Mouse (Mus musculus) heart, adult 18-20 months (tissue): Measurements from ENCODE around the gene Zfp689. TPM values are rescaled to one million over a fixed set of nuclear protein-coding genes. Genes with fewer than 3 reads are reported as not detected.
"Not testable (repeated sequence)": the region's sequence is repeated elsewhere in the genome, so short reads cannot be mapped to it uniquely, and the experiment has no call there.

Experiments
- DNase-seq, 2 experiments: peaks; one replicate each; pipeline ENCODE4 v3.0.0; 2021 to 2022; ENCODE audit warnings: mixed read lengths in 1 of 2
- microRNA-seq, 2 experiments: library from miRNA; unstranded; fragments of <30 nt; microRNA quantifications; one replicate each; pipeline ENCODE4 v1.2.0; 2022
- total RNA-seq, 2 experiments: library from RNA; stranded (reverse); gene quantifications; 2 replicates each; pipeline ENCODE4 v1.2.3; 2021

Gene Zfp689
- total RNA-seq, 2 experiments from 2014 or later = 1.3 TPM

DNA sequence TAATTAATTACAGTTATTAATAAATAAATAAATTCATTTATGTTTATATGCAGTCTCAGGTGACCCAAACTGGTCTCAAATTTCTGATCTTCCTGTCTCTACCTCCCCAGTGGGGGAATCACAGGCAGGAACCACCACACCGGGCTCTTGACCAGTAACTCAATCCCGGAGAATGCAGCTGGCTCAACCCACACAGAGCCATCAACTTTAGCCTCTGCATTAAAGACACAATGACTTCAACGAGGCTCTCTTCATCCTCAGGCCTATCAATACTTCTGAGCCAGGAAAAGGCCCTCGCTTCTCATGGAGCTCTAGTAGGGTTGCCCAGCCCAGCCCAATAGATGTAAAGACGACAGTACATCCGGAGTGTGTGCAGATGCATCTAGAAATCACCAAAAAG lies 44.9 kb downstream of the Zfp689 start:
- DNase-seq = not testable (repeated sequence)

DNA sequence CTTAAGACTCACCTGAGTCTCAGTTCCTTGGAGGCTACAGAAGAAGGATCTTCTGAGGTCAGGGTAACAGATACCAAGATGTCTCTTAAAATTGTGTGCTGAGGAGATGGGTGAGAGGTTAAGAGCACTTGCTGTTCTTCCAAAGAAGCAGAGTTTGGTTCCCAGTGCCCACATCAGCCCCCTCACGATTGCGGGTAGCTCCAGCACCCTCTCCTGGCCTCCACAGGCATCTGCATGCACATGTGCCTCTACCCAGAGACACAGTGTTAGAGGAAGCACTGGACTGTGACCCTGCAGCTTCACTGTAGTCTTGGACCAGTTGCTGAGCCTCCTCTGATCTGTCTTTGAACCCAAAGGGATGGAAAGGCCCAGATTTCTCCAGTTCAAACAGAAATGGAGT lies 46.0 kb downstream of the Zfp689 start:
- no peak for DNase-seq

DNA sequence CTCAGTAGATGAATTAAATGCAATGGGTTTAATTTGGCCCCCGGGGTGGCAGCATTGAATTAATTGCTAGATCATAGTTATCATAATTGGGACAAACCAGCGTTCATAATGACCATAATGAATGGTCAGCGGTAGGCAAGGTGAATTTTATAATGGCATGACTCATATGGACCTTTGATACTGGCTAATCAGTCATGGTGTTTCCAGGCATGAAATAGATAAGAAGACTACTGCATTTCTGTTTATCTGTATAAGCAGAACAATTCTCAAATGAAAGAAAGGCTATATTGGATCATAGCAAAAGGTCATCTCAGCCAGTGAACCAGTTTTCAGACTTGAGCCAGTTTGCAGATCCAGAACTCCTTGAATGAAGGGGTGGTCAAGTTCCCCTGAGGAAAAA lies 48.6 kb downstream of the Zfp689 start:
- DNase-seq = no peak

DNA sequence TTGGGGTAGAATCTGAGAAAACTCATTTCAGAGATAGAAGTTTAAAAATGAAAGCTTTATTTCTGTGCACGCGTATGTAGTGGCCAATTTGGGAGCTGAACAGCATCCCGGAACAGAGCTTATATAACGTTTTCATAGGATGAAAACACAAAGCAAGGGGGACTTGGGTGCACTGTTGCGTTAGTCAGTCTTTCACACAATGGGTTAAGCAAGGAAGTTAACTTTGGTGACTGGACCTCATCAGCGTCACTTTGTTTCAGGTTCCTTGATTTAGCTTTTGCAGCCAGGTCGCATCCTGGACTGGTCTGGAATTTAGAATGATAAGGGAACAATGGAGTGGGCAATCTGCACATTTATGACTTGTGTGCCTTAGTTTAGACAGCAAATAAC lies 55.0 kb downstream of the Zfp689 start:
- DNase-seq = no peak

DNA sequence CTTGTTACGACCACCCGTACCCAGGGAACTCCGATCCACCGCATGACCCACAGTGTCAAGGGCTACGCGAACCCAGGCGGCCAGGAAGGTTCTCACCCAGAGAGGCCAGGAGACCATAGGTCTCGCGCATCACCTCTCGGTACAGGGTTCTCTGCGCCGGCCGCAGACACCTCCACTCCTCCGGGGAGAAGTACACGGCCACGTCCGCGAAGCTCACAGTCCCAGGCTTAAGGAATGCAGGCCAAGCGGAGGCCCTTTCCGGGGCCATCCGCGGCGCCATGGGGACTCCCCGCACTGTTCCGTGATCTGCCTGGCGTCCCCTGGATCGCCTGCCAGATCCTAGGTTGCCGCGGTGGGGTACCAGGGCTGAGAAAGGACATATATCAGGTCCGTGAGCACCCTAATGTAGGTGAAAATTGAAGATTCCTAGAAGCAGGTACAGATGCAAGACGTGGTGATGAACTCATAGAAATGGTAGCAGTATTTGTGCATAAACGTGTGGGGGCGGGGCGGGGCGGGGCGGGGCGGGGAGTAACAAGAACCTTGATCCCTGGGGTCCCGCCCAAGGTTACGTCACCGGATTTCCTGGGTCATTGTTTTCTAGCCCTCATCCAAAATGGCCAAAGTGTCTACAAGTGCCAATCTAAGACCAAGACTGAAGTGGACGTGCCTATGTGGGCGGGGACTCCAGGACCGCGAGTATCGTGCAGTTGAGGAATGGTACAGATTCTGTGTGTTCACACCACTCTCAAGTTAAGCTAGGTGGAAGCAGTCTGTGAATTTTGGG lies 55.6 kb downstream of the Zfp689 start, which contains the start of gene E430018J23Rik:
Gene E430018J23Rik (minus strand): TSS at position 473 of the 787 bp plus-strand sequence.
- DNase-seq = peak; percentile 99

DNA sequence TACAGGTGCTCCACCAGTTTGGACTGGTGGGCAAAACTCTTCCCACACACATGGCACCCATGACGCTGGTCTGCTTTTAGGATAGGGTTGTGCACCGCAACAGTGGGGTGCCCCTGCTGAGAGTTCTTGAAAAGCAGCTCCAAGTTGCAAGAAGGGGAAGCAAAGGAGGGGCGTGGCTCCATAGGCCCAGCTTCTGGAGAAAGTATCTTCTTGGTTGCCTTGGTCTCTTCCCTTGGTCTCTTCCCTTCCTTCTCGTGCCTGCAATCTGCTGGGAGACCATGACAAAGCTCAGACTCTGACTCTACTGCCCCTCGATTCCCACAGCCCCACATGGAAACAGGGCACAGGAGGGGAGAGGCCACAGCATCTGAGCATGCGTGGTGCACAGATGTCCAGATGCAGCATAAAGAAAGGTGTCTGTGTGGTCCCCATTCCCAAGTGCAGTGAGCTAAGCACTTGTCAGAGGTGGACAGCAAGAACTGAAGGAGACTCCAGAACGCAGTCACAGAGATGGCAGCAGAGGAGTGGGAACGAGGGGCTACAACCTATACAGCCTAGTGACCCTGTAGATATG lies 56.6 kb downstream of the Zfp689 start:
- DNase-seq = no peak

Small RNAs within 50 kb of the gene (microRNA-seq; reads per million reads assigned to microRNA genes)
- gene Gm47278 = 0 reads per million in 2 experiments
- 0 reads per million in 2 experiments for gene Mir7060

Other genes with a start within 250 kb of the Zfp689 start
- gene Tbc1d10b, start 240.7 kb downstream of the Zfp689 start, total RNA-seq = 10 to 100 TPM; 20.8 to 21.6 TPM
- 1 to 10 TPM; 1.1 to 3.7 TPM for gene Mylpf, start 240.3 kb downstream of the Zfp689 start, total RNA-seq
- gene Zfp553, start 216.1 kb downstream of the Zfp689 start, total RNA-seq = 1 to 10 TPM; 6.4 to 6.7 TPM
- gene Sept1, start 216.0 kb downstream of the Zfp689 start, total RNA-seq = 1 to 10 TPM; 3.0 to 7.7 TPM
- gene Zfp771, start 204.9 kb downstream of the Zfp689 start, total RNA-seq = 10 to 100 TPM; 18.3 to 19.3 TPM
- 10 to 100 TPM; 40.3 to 42.0 TPM for gene Dctpp1, start 188.4 kb downstream of the Zfp689 start, total RNA-seq
- 10 to 100 TPM; 29.5 to 31.7 TPM for gene Sephs2, start 175.1 kb downstream of the Zfp689 start, total RNA-seq
- 1 to 10 TPM; 1.9 to 4.1 TPM for gene Itgal, start 152.9 kb downstream of the Zfp689 start, total RNA-seq
- 10 to 100 TPM; 35.9 to 42.9 TPM for gene Zfp768, start 103.6 kb downstream of the Zfp689 start, total RNA-seq
- 1 to 10 TPM; 3.4 to 5.1 TPM for gene Zfp747, start 73.1 kb downstream of the Zfp689 start, total RNA-seq
- gene 9130019O22Rik, start 62.0 kb downstream of the Zfp689 start, total RNA-seq = 1 to 10 TPM; 1.6 to 1.7 TPM
- gene E430018J23Rik, start 55.5 kb downstream of the Zfp689 start, total RNA-seq = 1 to 10 TPM; 3.4 to 3.7 TPM
- gene Zfp764, start 42.3 kb downstream of the Zfp689 start, total RNA-seq = 1 to 10 TPM; 2.4 to 3.3 TPM
- 1 to 10 TPM; 1.7 to 2.4 TPM for gene Zfp688, start 27.1 kb downstream of the Zfp689 start, total RNA-seq
- gene Prr14, start 10.5 kb upstream of the Zfp689 start, total RNA-seq = 10 to 100 TPM; 21.1 to 22.2 TPM
- 10 to 100 TPM; 24.2 to 31.1 TPM for gene Fbrs, start 30.0 kb upstream of the Zfp689 start, total RNA-seq
- 10 to 100 TPM; 47.1 to 56.4 TPM for gene Srcap, start 62.8 kb upstream of the Zfp689 start, total RNA-seq
- gene Gm42715, start 70.4 kb upstream of the Zfp689 start, total RNA-seq = 10 to 100 TPM in 1 of 2 experiments, 1 to 10 TPM in 1; 9.7 to 11.4 TPM
- not detected for gene Tmem265, start 112.2 kb upstream of the Zfp689 start, total RNA-seq
- gene Phkg2, start 124.2 kb upstream of the Zfp689 start, total RNA-seq = 10 to 100 TPM; 14.9 to 16.4 TPM
- gene Ccdc189, start 139.4 kb upstream of the Zfp689 start, total RNA-seq = 10 to 100 TPM; 12.6 to 15.4 TPM
- 10 to 100 TPM; 41.0 to 42.8 TPM for gene Rnf40, start 139.6 kb upstream of the Zfp689 start, total RNA-seq
- gene Zfp629, start 166.6 kb upstream of the Zfp689 start, total RNA-seq = 10 to 100 TPM; 16.5 TPM